Mouse (Mus musculus): Measurements from ENCODE around the gene Dock3. TPM values are rescaled to one million over a fixed set of nuclear protein-coding genes. Genes with fewer than 3 reads are reported as not detected.

Gene Dock3
- polyA plus RNA-seq, 1 experiment from 2014 or later, result 0.69 TPM

GRCm38 (mm10) chr9:107260429-107260828 is 28.7 kb upstream of the Dock3 start:
- Histone ChIP-seq H3K9ac (replicated peaks; ENCODE audit: low read length) (no peak overlapping the region), H3K4me2 (replicated peaks; ENCODE audit: low read depth, low read length) (no peak overlapping the region), H3K4me1 (ENCODE audit: insufficient read depth, low read length) (no peaks in the 10 kb centered on the region), H3K4me3 (ENCODE audit: low read length) (no peak overlapping the region), H3K27me3 (ENCODE audit: insufficient read depth, low read length) (no peaks in the 10 kb centered on the region), H3K27ac (ENCODE audit: low read length) (no peak overlapping the region), H3K9me3 (ENCODE audit: low read length) (no peaks in the 10 kb centered on the region), H3K36me3 (ENCODE audit: insufficient read depth, low read length) (no peaks in the 10 kb centered on the region)
- no peak for ATAC-seq (ENCODE audit: low FRiP score, low TSS enrichment)
- WGBS, result 67% methylated on average over 2 of the region's 2 CpGs

- Histone ChIP-seq H3K9ac (replicated peaks; ENCODE audit: low read length) (no peak overlapping the region), H3K4me2 (replicated peaks; ENCODE audit: low read depth, low read length) (no peak overlapping the region), H3K4me1 (ENCODE audit: insufficient read depth, low read length) (0 out of 2 replicates have a peak, but pooled peaks cover under 1% of the 10 kb centered on the region), H3K36me3 (ENCODE audit: insufficient read depth, low read length) (no peaks in the 10 kb centered on the region), H3K4me3 (ENCODE audit: low read length) (no peak overlapping the region), H3K27me3 (ENCODE audit: insufficient read depth, low read length) (no peaks in the 10 kb centered on the region), H3K27ac (ENCODE audit: low read length) (no peak overlapping the region), H3K9me3 (ENCODE audit: low read length) (no peaks in the 10 kb centered on the region)
- 61% methylated on average over 6 of the region's 6 CpGs for WGBS
- ATAC-seq (ENCODE audit: low FRiP score, low TSS enrichment), result no peak
Measured at GRCm38 (mm10) chr9:107259571-107259970, 27.9 kb upstream of the Dock3 start.

GRCm38 (mm10) chr9:107255596-107255995 is 23.9 kb upstream of the Dock3 start:
- no peak for ATAC-seq (ENCODE audit: low FRiP score, low TSS enrichment)
- Histone ChIP-seq H3K36me3 (ENCODE audit: insufficient read depth, low read length) (no peaks in the 10 kb centered on the region), H3K4me2 (replicated peaks; ENCODE audit: low read depth, low read length) (no peak overlapping the region), H3K9ac (replicated peaks; ENCODE audit: low read length) (no peak overlapping the region), H3K9me3 (ENCODE audit: low read length) (no peaks in the 10 kb centered on the region), H3K27me3 (ENCODE audit: insufficient read depth, low read length) (no peaks in the 10 kb centered on the region), H3K27ac (ENCODE audit: low read length) (no peak overlapping the region), H3K4me3 (ENCODE audit: low read length) (no peak overlapping the region), H3K4me1 (ENCODE audit: insufficient read depth, low read length) (peaks cover 9% of the 10 kb centered on the region; the same call in 1 of the 2 replicates)
- WGBS, result 58% methylated on average over 3 of the region's 3 CpGs

- Histone ChIP-seq H3K9me3 (ENCODE audit: low read length) (no peaks in the 10 kb centered on the region), H3K9ac (replicated peaks; ENCODE audit: low read length) (no peak overlapping the region), H3K36me3 (ENCODE audit: insufficient read depth, low read length) (no peaks in the 10 kb centered on the region), H3K27ac (ENCODE audit: low read length) (no peak overlapping the region), H3K27me3 (ENCODE audit: insufficient read depth, low read length) (no peaks in the 10 kb centered on the region), H3K4me3 (ENCODE audit: low read length) (no peak overlapping the region), H3K4me2 (replicated peaks; ENCODE audit: low read depth, low read length) (no peak overlapping the region), H3K4me1 (ENCODE audit: insufficient read depth, low read length) (peaks cover 9% of the 10 kb centered on the region; the same call in 1 of the 2 replicates)
- 85% methylated on average over 3 of the region's 3 CpGs for WGBS
- ATAC-seq (ENCODE audit: low FRiP score, low TSS enrichment), result no peak
Measured at GRCm38 (mm10) chr9:107254925-107255324, 23.2 kb upstream of the Dock3 start.

GRCm38 (mm10) chr9:107254476-107254875 is 22.8 kb upstream of the Dock3 start:
- no peak overlapping the region for H3K9ac ChIP-seq (replicated peaks; ENCODE audit: low read length)
- 62% methylated on average over 12 of the region's 12 CpGs for WGBS
- peak; percentile 46; the same call in 1 of the 2 replicates for ATAC-seq (ENCODE audit: low FRiP score, low TSS enrichment)

GRCm38 (mm10) chr9:107252164-107252563 is 20.5 kb upstream of the Dock3 start:
- no peaks in the 10 kb centered on the region for H3K36me3 ChIP-seq (ENCODE audit: insufficient read depth, low read length)
- no peak for ATAC-seq (ENCODE audit: low FRiP score, low TSS enrichment)
- 14% methylated on average over 5 of the region's 5 CpGs for WGBS

More at GRCm38 (mm10) chr9:107254476-107254875, 22.8 kb upstream of the Dock3 start:
- H3K4me2 ChIP-seq (replicated peaks; ENCODE audit: low read depth, low read length), result no peak overlapping the region
- no peaks in the 10 kb centered on the region for H3K9me3 ChIP-seq (ENCODE audit: low read length)
- no peak overlapping the region for H3K27ac ChIP-seq (ENCODE audit: low read length)
- peaks cover 9% of the 10 kb centered on the region; the same call in 1 of the 2 replicates for H3K4me1 ChIP-seq (ENCODE audit: insufficient read depth, low read length)
- no peak overlapping the region for H3K4me3 ChIP-seq (ENCODE audit: low read length)
- no peaks in the 10 kb centered on the region for H3K27me3 ChIP-seq (ENCODE audit: insufficient read depth, low read length)
- H3K36me3 ChIP-seq (ENCODE audit: insufficient read depth, low read length), result no peaks in the 10 kb centered on the region

GRCm38 (mm10) chr9:107250416-107251337 is 19.0 kb upstream of the Dock3 start:
- H3K36me3 ChIP-seq (ENCODE audit: insufficient read depth, low read length), result no peaks in the 10 kb centered on the region
- no peak overlapping the region for H3K4me2 ChIP-seq (replicated peaks; ENCODE audit: low read depth, low read length)
- ATAC-seq (ENCODE audit: low FRiP score, low TSS enrichment), result no peak
- H3K4me1 ChIP-seq (ENCODE audit: insufficient read depth, low read length), result peaks cover 9% of the 10 kb centered on the region; the same call in 1 of the 2 replicates
- H3K27ac ChIP-seq (ENCODE audit: low read length), result no peak overlapping the region
- no peaks in the 10 kb centered on the region for H3K27me3 ChIP-seq (ENCODE audit: insufficient read depth, low read length)
- no peak overlapping the region for H3K4me3 ChIP-seq (ENCODE audit: low read length)
- WGBS, result 53% methylated on average over 14 of the region's 14 CpGs
- no peak overlapping the region for H3K9ac ChIP-seq (replicated peaks; ENCODE audit: low read length)
- no peaks in the 10 kb centered on the region for H3K9me3 ChIP-seq (ENCODE audit: low read length)

More at GRCm38 (mm10) chr9:107252164-107252563, 20.5 kb upstream of the Dock3 start:
- Histone ChIP-seq H3K27me3 (ENCODE audit: insufficient read depth, low read length) (no peaks in the 10 kb centered on the region), H3K4me3 (ENCODE audit: low read length) (no peak overlapping the region), H3K9me3 (ENCODE audit: low read length) (no peaks in the 10 kb centered on the region), H3K4me2 (replicated peaks; ENCODE audit: low read depth, low read length) (no peak overlapping the region), H3K4me1 (ENCODE audit: insufficient read depth, low read length) (peaks cover 9% of the 10 kb centered on the region; the same call in 1 of the 2 replicates), H3K27ac (ENCODE audit: low read length) (no peak overlapping the region), H3K9ac (replicated peaks; ENCODE audit: low read length) (no peak overlapping the region)

- ATAC-seq (ENCODE audit: low FRiP score, low TSS enrichment), result no peak
- Histone ChIP-seq H3K4me2 (replicated peaks; ENCODE audit: low read depth, low read length) (no peak overlapping the region), H3K4me3 (ENCODE audit: low read length) (no peak overlapping the region), H3K36me3 (ENCODE audit: insufficient read depth, low read length) (no peaks in the 10 kb centered on the region), H3K9me3 (ENCODE audit: low read length) (no peaks in the 10 kb centered on the region), H3K27ac (ENCODE audit: low read length) (no peak overlapping the region), H3K4me1 (ENCODE audit: insufficient read depth, low read length) (peaks cover 7% of the 10 kb centered on the region; the same call in 1 of the 2 replicates), H3K9ac (replicated peaks; ENCODE audit: low read length) (no peak overlapping the region), H3K27me3 (ENCODE audit: insufficient read depth, low read length) (no peaks in the 10 kb centered on the region)
- 73% methylated on average over 6 of the region's 6 CpGs for WGBS
Measured at GRCm38 (mm10) chr9:107249154-107249553, 17.4 kb upstream of the Dock3 start.

GRCm38 (mm10) chr9:107246170-107246569 is 14.5 kb upstream of the Dock3 start:
- no peak overlapping the region for H3K9ac ChIP-seq (replicated peaks; ENCODE audit: low read length)
- no peaks in the 10 kb centered on the region for H3K36me3 ChIP-seq (ENCODE audit: insufficient read depth, low read length)
- no peak overlapping the region for H3K4me2 ChIP-seq (replicated peaks; ENCODE audit: low read depth, low read length)
- H3K27me3 ChIP-seq (ENCODE audit: insufficient read depth, low read length), result no peaks in the 10 kb centered on the region; the same call in 1 of the 2 replicates
- 58% methylated on average over 4 of the region's 4 CpGs for WGBS
- no peaks in the 10 kb centered on the region for H3K4me1 ChIP-seq (ENCODE audit: insufficient read depth, low read length)
- no peak overlapping the region for H3K4me3 ChIP-seq (ENCODE audit: low read length)
- H3K27ac ChIP-seq (ENCODE audit: low read length), result no peak overlapping the region
- no peak for ATAC-seq (ENCODE audit: low FRiP score, low TSS enrichment)
- H3K9me3 ChIP-seq (ENCODE audit: low read length), result no peaks in the 10 kb centered on the region

- no peaks in the 10 kb centered on the region for H3K9me3 ChIP-seq (ENCODE audit: low read length)
Measured at GRCm38 (mm10) chr9:107245311-107245710, 13.6 kb upstream of the Dock3 start.

More at GRCm38 (mm10) chr9:107245311-107245710, 13.6 kb upstream of the Dock3 start:
- H3K4me2 ChIP-seq (replicated peaks; ENCODE audit: low read depth, low read length), result no peak overlapping the region
- no peak overlapping the region for H3K27ac ChIP-seq (ENCODE audit: low read length)
- 92% methylated on average over 4 of the region's 4 CpGs for WGBS
- H3K4me1 ChIP-seq (ENCODE audit: insufficient read depth, low read length), result no peaks in the 10 kb centered on the region
- no peak overlapping the region for H3K9ac ChIP-seq (replicated peaks; ENCODE audit: low read length)
- ATAC-seq (ENCODE audit: low FRiP score, low TSS enrichment), result no peak
- peaks cover 3% of the 10 kb centered on the region; the same call in 1 of the 2 replicates for H3K27me3 ChIP-seq (ENCODE audit: insufficient read depth, low read length)
- H3K4me3 ChIP-seq (ENCODE audit: low read length), result no peak overlapping the region
- H3K36me3 ChIP-seq (ENCODE audit: insufficient read depth, low read length), result no peaks in the 10 kb centered on the region

All from kidney, embryonic 16.5 days (tissue).